Mouse (Mus musculus): ENCODE measurements at regions not wholly inside any gene's neighbourhood (a gene's known extent, or its start where the extent isn't known, plus 50 kb on each side); places are given as distances from the start of the nearest gene placed in this dataset.

DNA sequence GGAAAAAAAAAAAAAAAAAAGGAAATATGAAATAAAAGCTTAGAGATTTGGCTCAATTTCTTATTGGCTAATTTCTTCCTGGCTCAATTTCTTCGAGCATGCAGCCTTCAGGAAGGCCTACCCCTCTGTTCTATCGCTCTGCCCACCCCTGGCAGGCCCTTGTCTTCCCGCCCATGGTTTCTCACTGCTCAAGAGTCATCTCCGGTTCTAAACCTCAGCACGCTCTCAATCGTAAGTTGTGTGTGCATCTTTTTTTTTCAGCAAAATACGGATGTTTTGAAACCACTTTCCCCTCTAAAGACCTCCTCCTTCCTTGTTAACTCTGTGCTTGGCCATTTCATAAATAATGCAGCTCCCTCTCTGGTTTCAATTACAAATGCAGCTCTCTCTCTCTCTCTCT is 58.3 kb upstream of the Mef2a start:
- no peak for ATAC-seq (ENCODE audit: extremely low read depth, insufficient number of reproducible peaks, low FRiP score, poor library complexity, severe bottlenecking)

DNA sequence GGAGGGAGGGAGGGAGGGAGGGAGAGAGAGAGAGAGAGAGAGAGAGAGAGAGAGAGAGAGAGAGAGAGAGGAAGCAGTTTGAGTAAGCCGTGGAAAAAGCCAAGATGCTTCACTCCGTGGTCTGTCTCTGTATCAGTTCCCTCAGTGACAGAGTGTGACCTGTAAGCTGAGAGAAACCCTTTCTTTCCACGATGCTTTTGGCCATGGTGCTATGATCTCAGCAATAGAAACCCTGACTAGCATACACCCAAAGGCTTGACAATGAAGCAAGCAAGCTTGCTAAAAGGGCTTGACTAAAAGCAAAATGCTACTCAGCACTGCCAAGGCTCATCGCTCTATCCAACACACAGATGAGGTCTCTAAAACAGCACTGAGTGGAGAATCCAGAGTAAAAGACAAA is 57.4 kb upstream of the Mef2a start:
- ATAC-seq (ENCODE audit: extremely low read depth, insufficient number of reproducible peaks, low FRiP score, poor library complexity, severe bottlenecking), result no peak

DNA sequence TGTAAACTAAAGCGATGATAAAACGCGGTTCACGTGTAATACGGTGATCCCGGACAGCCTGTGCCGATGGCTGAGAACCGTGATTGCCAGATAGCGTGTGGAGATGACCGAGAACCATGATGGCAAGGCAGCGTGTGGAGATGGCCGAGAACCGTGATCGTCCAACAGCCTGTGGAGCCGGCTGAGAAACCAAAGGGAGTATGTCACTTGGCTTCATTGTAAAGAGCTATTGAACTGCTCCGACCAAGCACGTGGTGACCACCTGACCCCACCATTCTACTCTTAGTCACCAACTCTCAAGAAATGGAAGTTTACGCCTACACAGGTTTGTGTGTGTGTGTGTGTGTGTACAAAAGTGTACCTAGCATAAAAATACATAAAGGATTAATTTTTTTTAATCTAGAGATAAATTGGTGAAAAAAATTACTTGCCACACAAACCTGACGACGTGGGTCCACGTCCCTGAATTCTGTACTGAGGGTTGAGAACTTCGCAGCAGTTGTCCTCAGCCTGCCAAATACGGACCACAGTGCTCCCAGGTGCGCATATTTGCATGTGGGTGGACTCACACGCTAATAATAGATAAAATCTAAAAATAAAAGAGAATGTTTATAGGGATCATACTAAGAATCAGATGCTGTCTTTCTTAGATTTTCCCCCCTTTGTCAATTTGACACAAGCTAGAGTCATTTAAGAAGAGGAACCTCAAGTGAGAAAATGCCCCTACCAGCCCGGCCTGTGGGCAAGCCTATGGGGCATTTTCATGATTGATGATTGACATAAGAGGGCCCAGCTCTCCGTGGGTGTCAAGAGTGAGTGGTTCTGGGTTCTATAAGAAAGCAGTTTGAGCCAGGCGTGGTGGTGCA is 56.6 kb upstream of the Mef2a start:
- no peak for ATAC-seq (ENCODE audit: extremely low read depth, insufficient number of reproducible peaks, low FRiP score, poor library complexity, severe bottlenecking)

DNA sequence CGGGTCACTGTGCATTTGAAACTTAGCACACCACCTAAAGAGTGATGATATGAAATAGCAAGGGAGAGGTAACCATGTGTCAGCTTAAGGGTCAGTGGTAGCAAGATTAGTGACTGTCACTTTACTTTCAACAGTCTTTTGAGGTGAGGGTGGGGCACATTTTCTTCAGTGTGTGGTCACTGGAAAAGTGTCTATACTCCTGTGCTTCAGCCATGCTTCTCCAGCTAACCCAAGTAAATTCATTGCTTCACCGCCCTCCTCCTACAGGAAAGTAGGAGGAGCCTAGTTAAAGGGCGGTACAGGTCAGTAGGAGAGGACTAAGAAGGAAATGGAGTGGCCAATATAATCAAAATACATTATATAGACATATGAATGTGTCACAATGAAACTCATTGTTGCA is 55.7 kb upstream of the Mef2a start:
- ATAC-seq (ENCODE audit: extremely low read depth, insufficient number of reproducible peaks, low FRiP score, poor library complexity, severe bottlenecking), result no peak

DNA sequence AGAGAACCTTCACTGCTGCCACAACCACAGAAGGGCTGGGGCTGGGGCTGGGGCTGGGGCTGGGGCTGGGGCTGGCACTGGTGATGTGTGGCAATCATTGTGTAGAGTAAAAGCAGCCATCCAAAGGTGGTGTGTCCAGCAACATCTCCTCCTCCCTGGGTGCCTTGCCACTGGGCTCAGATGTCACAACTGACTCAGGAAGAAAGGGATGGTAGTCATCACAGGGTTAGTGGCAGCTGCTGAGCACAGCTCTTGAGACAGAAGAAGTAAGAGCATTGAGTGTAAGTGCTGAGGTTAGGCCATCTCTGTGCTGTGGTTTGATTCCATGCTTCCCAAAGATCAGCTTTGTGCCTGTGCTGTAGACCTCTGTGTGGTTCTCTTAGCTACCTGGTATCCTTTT is 53.4 kb upstream of the Mef2a start:
- no peak for ATAC-seq (ENCODE audit: extremely low read depth, insufficient number of reproducible peaks, low FRiP score, poor library complexity, severe bottlenecking)

DNA sequence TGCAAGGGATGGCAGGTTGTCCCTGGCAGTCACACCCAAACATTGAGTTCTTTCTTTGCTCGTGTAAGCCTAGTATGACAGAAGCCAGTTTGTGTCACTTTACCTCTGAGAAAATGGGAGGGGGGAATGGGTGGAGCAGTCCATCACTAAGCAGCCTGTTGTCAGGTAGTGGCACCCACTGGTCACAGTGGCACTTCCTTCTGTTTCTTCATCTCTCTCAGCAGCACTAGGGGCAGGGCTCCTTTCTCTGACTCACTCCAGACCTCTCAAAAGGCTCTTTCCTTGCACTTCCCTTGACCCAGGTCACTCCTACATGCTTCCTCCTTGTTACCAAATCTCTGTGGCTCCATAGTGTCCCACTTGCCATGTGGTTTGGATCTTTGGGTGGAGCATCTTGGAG is 52.9 kb upstream of the Mef2a start:
- peak; percentile 88 for ATAC-seq (ENCODE audit: extremely low read depth, insufficient number of reproducible peaks, low FRiP score, poor library complexity, severe bottlenecking)

DNA sequence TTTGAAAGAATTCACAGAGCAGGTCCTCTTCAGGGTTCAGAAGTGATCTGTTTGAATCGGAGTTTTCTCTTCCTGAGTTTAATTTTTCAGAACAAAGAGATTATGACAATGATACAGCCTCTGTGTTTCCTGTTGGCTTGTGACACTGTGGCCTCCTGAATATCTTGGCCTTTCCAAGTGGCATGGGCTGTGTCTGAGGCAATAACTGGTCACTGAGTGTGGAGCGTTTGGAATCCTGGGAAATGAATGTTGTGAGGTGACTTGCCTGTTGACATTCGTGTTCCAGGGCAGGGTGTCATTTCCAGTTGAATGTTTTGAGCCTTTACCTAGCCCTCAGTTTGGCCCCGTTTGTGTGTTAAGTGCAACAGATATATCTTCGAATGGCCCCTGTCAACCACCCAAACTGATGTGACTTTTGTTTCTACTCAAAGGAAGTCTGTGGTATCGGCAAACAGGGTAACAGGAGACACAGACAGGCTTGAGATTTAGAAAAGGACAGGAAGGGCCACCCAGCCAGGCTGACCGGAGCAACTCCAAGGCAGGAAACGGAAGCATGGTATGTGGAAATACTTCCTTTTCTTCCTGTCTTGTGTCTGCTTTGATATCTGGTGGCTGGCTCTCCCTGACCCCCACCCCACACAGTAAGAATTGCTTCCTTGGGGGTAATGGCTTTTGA is 52.3 kb upstream of the Mef2a start:
- no peak; the same call in 1 of the 2 replicates for ATAC-seq (ENCODE audit: extremely low read depth, insufficient number of reproducible peaks, low FRiP score, poor library complexity, severe bottlenecking)

Measured in neutrophil, adult 5-6 weeks (primary cell).